Mouse (Mus musculus) testis, adult 2 months (tissue): ENCODE results near the gene Spcs2. TPM values are rescaled to one million over a fixed set of nuclear protein-coding genes. Genes with fewer than 3 reads are reported as not detected.

ENCODE experiments used
- H3K27ac ChIP-seq: fragments of 200-500 bp; 2 replicates; pipeline ENCODE4 v1.5.1; 2012; ENCODE audit warnings: low read depth, low read length; ENCODE audit not compliant: control insufficient read depth, insufficient read depth
- H3K27me3 ChIP-seq: fragments of 200-500 bp; 2 replicates; pipeline ENCODE4 v1.6.1; 2012; ENCODE audit warnings: mild to moderate bottlenecking, low read length, moderate library complexity; ENCODE audit not compliant: control insufficient read depth, insufficient read depth
- H3K36me3 ChIP-seq: fragments of 200-500 bp; 2 replicates; pipeline ENCODE4 v1.6.1; 2012; ENCODE audit warnings: mild to moderate bottlenecking, low read length; ENCODE audit not compliant: control insufficient read depth, insufficient read depth
- H3K4me1 ChIP-seq: fragments of 200-500 bp; 2 replicates; pipeline ENCODE4 v1.6.1; 2012; ENCODE audit warnings: low read length; ENCODE audit not compliant: control insufficient read depth, insufficient read depth
- H3K4me3 ChIP-seq: fragments of 200-500 bp; 2 replicates; pipeline ENCODE4 v1.5.1; 2012; ENCODE audit warnings: low read depth, mild to moderate bottlenecking, low read length, moderate library complexity, mixed read lengths; ENCODE audit not compliant: control insufficient read depth
- CTCF ChIP-seq: fragments of 200-500 bp; IDR thresholded peaks from 2 replicates; pipeline ENCODE4 v1.5.1; 2012; ENCODE audit warnings: low read depth, mild to moderate bottlenecking, inconsistent platforms, low read length, moderate library complexity; ENCODE audit not compliant: control insufficient read depth, insufficient read depth, insufficient replicate concordance
- POLR2A ChIP-seq: fragments of 200-500 bp; IDR thresholded peaks from 2 replicates; pipeline ENCODE4 v1.6.1; 2012; ENCODE audit warnings: low read depth, mild to moderate bottlenecking, inconsistent platforms, low read length, moderate library complexity; ENCODE audit not compliant: control insufficient read depth
- polyA plus RNA-seq: library from polyadenylated mRNA; depleted of rRNA; stranded (reverse); fragments of >200 nt; gene quantifications from 2 replicates; pipeline ENCODE4 v1.2.3, GENCODE M21; 2012; rRNA removed

Spcs2 gene
- polyA plus RNA-seq: 142 and 204 TPM in 2 replicates

DNA sequence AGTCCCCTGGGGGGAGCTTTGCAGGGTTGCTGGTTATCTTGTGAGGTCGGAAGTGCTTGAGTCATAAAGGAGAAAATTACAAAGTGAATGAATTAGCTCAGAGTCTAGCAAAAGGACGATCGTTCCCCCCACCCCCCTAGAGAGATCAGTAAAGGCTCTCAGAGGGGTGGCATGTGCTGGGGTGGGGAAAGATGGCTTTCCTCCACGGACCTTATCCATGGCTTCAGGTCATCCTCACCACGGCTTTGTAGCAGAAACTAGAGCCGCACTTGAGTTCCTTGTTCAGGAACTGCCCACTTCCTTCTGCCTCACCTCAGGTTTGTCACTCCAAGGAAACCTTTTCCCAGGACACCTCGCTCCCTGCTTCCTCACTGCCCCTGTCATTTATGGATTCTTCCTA, at the start of gene Spcs2:
TSS of gene Spcs2 (minus strand) at position 101 of the 400 bp plus-strand sequence.
- Histone ChIP-seq H3K36me3 (no peaks in the 10 kb centered on the region; the same call in 1 of the 2 replicates), H3K27me3 (no peaks in the 10 kb centered on the region), H3K27ac (peak within 1 kb of the TSS; percentile 52), H3K4me3 (peak within 1 kb of the TSS; percentile 68), H3K4me1 (no peaks in the 10 kb centered on the region; the same call in 1 of the 2 replicates)
- no peak for TF ChIP-seq CTCF
- no peak for TF ChIP-seq POLR2A

DNA sequence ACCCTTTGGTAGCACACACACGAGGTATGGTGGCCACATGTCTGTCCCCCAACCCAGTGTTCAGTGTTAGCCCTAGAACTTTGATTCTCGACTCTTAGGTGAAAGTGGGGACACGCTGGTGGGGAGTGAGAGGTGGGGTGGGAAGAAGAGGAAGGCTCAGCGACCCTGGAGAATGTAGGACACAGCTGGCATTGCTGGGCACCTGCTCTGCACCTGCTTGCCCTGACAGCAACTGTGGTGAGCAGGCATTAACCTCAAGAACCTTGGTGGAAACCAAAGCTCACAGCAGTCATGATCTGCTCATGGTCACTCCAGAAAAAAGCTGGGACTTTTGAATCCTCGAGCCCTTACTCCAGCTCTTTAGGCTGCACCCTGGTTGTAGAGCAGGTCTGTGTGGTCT, 47.8 kb upstream of the Spcs2 start:
- Histone ChIP-seq H3K4me3 (no peak overlapping the region), H3K27ac (no peak overlapping the region), H3K36me3 (peaks cover 1% of the 10 kb centered on the region), H3K4me1 (no peaks in the 10 kb centered on the region; the same call in 1 of the 2 replicates), H3K27me3 (no peaks in the 10 kb centered on the region)
- TF ChIP-seq POLR2A: no peak
- TF ChIP-seq CTCF: no peak

DNA sequence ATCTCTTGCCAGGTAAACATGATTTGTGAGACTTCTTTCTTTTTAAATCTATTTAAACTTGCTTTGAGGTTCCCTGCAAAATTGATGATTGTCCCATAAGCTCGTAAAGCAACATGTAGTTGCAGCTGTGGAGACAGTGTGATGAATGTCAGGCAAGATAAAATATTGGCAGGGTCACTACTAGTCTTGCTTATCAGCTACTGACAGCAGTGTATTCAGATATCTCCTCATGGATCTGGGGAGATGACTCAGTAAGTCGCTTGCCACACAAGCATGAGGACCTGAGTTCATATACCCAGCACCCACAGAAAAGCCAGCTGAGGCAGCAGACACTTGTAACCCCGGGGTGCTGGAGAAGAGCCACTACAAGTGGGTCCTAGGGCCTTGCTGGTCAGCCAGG, 44.2 kb upstream of the Spcs2 start:
- H3K4me1 ChIP-seq: no peaks in the 10 kb centered on the region
- no peak for TF ChIP-seq POLR2A
- TF ChIP-seq CTCF: no peak
- peaks cover 1% of the 10 kb centered on the region for H3K36me3 ChIP-seq
- no peak overlapping the region for H3K27ac ChIP-seq
- H3K4me3 ChIP-seq: peak overlapping the region; percentile 82
- H3K27me3 ChIP-seq: no peaks in the 10 kb centered on the region

DNA sequence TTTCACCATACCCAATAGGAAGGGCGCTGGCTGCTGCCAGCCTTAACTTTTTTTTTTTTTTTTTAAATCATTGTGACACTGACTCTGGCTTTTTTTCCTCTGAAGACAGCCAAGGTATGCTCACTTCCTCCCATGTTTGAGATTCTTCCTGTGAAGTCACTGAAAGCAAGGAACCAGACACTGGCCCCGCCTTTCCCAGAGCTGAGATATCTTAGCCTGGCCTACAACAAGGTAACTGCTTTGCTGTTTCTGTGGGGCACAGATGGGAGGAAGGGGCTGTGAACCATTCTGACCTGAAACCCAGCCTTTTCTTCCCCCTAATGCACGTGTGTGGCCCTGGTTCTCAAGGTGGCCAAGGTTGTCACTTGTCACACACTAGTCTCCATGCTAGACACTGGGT, 43.1 kb upstream of the Spcs2 start:
- Histone ChIP-seq H3K4me3 (peak overlapping the region; percentile 87), H3K36me3 (peaks cover 1% of the 10 kb centered on the region), H3K4me1 (no peaks in the 10 kb centered on the region), H3K27me3 (no peaks in the 10 kb centered on the region), H3K27ac (peak overlapping the region; percentile 81)
- TF ChIP-seq POLR2A (peak; percentile 28; the same call in 1 of the 2 replicates), CTCF (no peak)

DNA sequence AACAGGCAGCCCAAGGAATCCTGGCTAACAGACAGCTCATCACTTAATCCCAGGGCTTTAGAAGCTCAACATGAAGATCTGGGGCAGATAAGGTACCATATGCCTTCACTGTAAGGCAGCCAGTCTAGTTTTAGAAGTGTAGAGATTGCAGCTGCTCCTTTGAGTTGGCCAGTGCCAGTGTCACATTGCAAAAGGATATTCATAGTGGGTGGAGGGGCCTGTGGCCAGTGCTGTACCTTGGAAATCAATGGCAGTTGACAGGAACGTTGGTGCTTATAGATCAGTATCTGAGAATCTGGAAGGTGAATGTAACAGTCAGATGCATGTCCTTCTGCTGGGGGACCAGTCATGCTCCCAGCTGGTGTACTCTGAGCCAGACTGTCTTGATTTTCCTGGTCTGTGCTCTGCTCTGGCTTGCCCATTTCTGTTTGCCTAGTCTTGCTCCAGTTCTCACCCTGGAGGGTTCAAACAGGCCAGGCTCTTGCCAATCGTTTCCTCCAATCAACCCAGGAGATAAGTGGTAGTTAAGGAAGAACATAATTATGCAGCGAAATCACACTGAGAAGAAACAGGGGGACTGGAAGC, 41.3 kb upstream of the Spcs2 start:
- peak overlapping the region; percentile 64; the same call in 1 of the 2 replicates for H3K27ac ChIP-seq
- peak overlapping the region; percentile 87 for H3K4me3 ChIP-seq
- no peaks in the 10 kb centered on the region for H3K27me3 ChIP-seq
- H3K36me3 ChIP-seq: peaks cover 1% of the 10 kb centered on the region
- H3K4me1 ChIP-seq: no peaks in the 10 kb centered on the region
- TF ChIP-seq CTCF (no peak), POLR2A (no peak)

DNA sequence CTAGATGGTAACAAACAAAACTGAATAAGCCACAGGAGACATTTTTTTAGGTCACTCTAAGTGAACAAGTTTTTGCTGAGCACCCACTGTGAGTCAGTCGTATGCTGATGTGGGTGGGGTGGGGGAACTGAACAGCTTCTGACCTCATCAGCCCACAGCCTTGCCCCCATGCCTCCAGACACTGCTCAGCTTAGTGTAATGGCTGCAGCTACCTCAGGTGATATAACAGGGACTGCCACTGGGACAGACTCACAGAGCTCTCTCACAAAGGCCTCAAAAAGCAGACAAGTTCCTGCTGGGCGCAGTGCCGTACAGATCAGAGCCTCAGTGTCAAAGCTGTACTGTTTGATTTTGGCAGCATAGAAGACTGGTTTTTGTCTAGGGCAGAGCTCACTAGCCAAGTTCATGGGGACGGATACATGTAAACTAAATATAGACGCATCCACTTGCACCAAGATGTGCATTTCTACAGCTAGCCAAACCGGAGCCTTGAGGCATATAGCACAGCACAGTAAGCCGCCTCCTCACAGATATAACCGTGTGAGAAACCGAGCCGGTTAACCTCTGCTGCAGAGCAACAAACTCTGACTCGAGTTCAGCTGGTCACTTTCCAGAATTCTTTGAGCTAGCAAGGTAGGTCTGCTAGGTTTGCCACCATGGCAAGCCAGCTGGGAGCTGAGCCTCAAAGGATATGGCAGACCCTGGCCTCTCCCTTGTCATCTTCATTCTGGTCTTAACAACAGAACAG, 39.8 kb upstream of the Spcs2 start:
- Histone ChIP-seq H3K27me3 (no peaks in the 10 kb centered on the region), H3K4me3 (peak overlapping the region; percentile 55), H3K36me3 (peaks cover 1% of the 10 kb centered on the region), H3K27ac (no peak overlapping the region), H3K4me1 (no peaks in the 10 kb centered on the region)
- TF ChIP-seq POLR2A (no peak), CTCF (no peak)

DNA sequence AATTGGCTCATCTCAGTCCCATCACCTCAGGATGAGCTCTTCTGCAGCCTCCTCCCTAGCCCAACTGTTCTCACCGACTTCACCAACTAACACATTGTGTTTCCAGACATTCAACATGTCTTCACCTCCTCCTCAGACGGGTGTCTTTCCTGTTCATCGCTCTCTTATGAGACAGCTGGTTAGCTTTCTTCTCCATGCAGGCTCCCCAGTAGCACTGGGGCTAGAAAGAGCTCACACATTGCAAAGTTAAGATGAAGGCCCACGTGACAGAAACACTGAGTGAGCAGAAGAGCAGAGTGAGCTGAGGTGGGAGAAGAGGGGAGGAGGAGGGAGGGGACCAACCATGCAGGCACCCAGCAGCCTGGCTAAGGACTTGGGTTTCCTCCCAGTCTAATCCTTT, 38.9 kb upstream of the Spcs2 start:
- H3K4me3 ChIP-seq: peak overlapping the region; percentile 13; the same call in 1 of the 2 replicates
- H3K27me3 ChIP-seq: no peaks in the 10 kb centered on the region
- H3K36me3 ChIP-seq: no peaks in the 10 kb centered on the region; the same call in none of the 2 replicates
- TF ChIP-seq CTCF (no peak), POLR2A (no peak)
- H3K4me1 ChIP-seq: no peaks in the 10 kb centered on the region
- no peak overlapping the region for H3K27ac ChIP-seq
